Mouse (Mus musculus) intestine, postnatal 0 days (tissue): ENCODE data around the gene Zdhhc3. TPM values are rescaled to one million over a fixed set of nuclear protein-coding genes. Genes with fewer than 3 reads are reported as not detected.

Experiments used
- ATAC-seq: fragments of 200-750 bp; cut with Nextera tagmentation; 2 replicates; pipeline ENCODE4 v1.8.0; 2017; ENCODE audit warnings: mild to moderate bottlenecking, moderate TSS enrichment, moderate library complexity
- H3K27ac ChIP-seq: fragments of 300-500 bp; sonication (generic); 2 replicates; pipeline ENCODE4 v1.5.1; 2014; ENCODE audit warnings: mild to moderate bottlenecking, low read depth, low read length, moderate library complexity
- H3K27me3 ChIP-seq: fragments of 300-500 bp; sonication (generic); replicated peaks from 2 replicates; pipeline ENCODE4 v1.6.1; 2014; ENCODE audit warnings: low read length, mixed read lengths; ENCODE audit not compliant: control insufficient read depth, insufficient read depth
- H3K36me3 ChIP-seq: fragments of 300-500 bp; sonication (generic); 2 replicates; pipeline ENCODE4 v1.6.1; 2014; ENCODE audit warnings: mild to moderate bottlenecking, moderate library complexity; ENCODE audit not compliant: control insufficient read depth, insufficient read depth
- H3K4me1 ChIP-seq: fragments of 300-500 bp; sonication (generic); replicated peaks from 2 replicates; pipeline ENCODE4 v1.6.1; 2014; ENCODE audit warnings: antibody characterized with exemption, low read length, mixed read lengths; ENCODE audit not compliant: control insufficient read depth, insufficient read depth
- H3K4me2 ChIP-seq: fragments of 300-500 bp; sonication (generic); replicated peaks from 2 replicates; pipeline ENCODE4 v1.6.1; 2014; ENCODE audit warnings: low read depth, mild to moderate bottlenecking, moderate library complexity
- H3K4me3 ChIP-seq: fragments of 300-500 bp; sonication (generic); 2 replicates; pipeline ENCODE4 v1.5.1; 2014; ENCODE audit warnings: low read depth, low read length
- H3K9ac ChIP-seq: fragments of 300-500 bp; sonication (generic); 2 replicates; pipeline ENCODE4 v1.6.1; 2014; ENCODE audit warnings: mild to moderate bottlenecking, low read depth, low read length
- H3K9me3 ChIP-seq: fragments of 300-500 bp; sonication (generic); 2 replicates; pipeline ENCODE4 v1.6.1; 2016; ENCODE audit warnings: mixed run types; ENCODE audit not compliant: control insufficient read depth
- CTCF ChIP-seq: sonication (generic); IDR thresholded peaks from 2 replicates; pipeline ENCODE4 v1.5.1; 2016; ENCODE audit warnings: low read depth, mild to moderate bottlenecking, control low read depth, antibody characterized with exemption, moderate library complexity
- WGBS: fragments of 180-500 bp; shearing (Covaris S2); extraction: QIAGEN DNeasy Blood & Tissue Kit; methylation state at CpG from one replicate; pipeline ENCODE4 v1.1.7; 2014; 5-methylcytosine and 5-hydroxymethylcytosine counted together
- polyA plus RNA-seq: library from polyadenylated mRNA; unstranded; fragments of >200 nt; fragmentation: Nextera tagmentation; extraction: Ambion mirVana; gene quantifications from 2 replicates; pipeline ENCODE4 v1.2.1, GENCODE M21; 2015

Zdhhc3 gene
- polyA plus RNA-seq, 1 experiment from 2014 or later: 52.1 TPM

- Histone ChIP-seq H3K4me1 (peaks cover 5% of the 10 kb centered on the region; the same call in 1 of the 2 replicates), H3K9ac (no peak overlapping the region), H3K27ac (peak overlapping the region; percentile 64), H3K4me2 (0 out of 2 replicates have a peak overlapping the region, but pooled peaks have one; percentile 9), H3K36me3 (peaks cover 51% of the 10 kb centered on the region), H3K4me3 (no peak overlapping the region), H3K27me3 (no peaks in the 10 kb centered on the region), H3K9me3 (no peaks in the 10 kb centered on the region)
- peak; percentile 63 for ATAC-seq
- 75% methylated on average over 6 of the region's 6 CpGs for WGBS
- TF ChIP-seq CTCF: peak; percentile 91
Observed at GRCm38 (mm10) chr9:123123571-123124412, 10.8 kb upstream of the Zdhhc3 start.

GRCm38 (mm10) chr9:123123017-123123416, 10.0 kb upstream of the Zdhhc3 start:
- no peak overlapping the region for H3K4me2 ChIP-seq
- no peak overlapping the region for H3K4me3 ChIP-seq
- peaks cover 51% of the 10 kb centered on the region for H3K36me3 ChIP-seq
- no peak for ATAC-seq
- peaks cover 5% of the 10 kb centered on the region; the same call in 1 of the 2 replicates for H3K4me1 ChIP-seq
- WGBS: 77% methylated on average over 3 of the region's 3 CpGs
- H3K9me3 ChIP-seq: no peaks in the 10 kb centered on the region
- H3K27me3 ChIP-seq: no peaks in the 10 kb centered on the region
- H3K9ac ChIP-seq: no peak overlapping the region
- no peak for TF ChIP-seq CTCF
- H3K27ac ChIP-seq: no peak overlapping the region

GRCm38 (mm10) chr9:123115566-123115965, 2.6 kb upstream of the Zdhhc3 start:
- Histone ChIP-seq H3K27ac (no peak overlapping the region), H3K4me1 (0 out of 2 replicates have a peak, but pooled peaks cover 9% of the 10 kb centered on the region), H3K27me3 (no peaks in the 10 kb centered on the region), H3K9me3 (no peaks in the 10 kb centered on the region), H3K9ac (no peak overlapping the region), H3K4me2 (no peak overlapping the region), H3K36me3 (peaks cover 28% of the 10 kb centered on the region), H3K4me3 (no peak overlapping the region)
- WGBS: 96% methylated on average over 1 of the region's 1 CpGs
- ATAC-seq: no peak
- TF ChIP-seq CTCF: no peak

- TF ChIP-seq CTCF: no peak
- Histone ChIP-seq H3K4me1 (0 out of 2 replicates have a peak, but pooled peaks cover 9% of the 10 kb centered on the region), H3K27me3 (no peaks in the 10 kb centered on the region), H3K9ac (peak overlapping the region; percentile 88; the same call in 1 of the 2 replicates), H3K36me3 (peaks cover 13% of the 10 kb centered on the region), H3K27ac (no peak overlapping the region), H3K9me3 (no peaks in the 10 kb centered on the region), H3K4me2 (peak overlapping the region; percentile 87), H3K4me3 (peak overlapping the region; percentile 91)
- ATAC-seq: no peak
- WGBS: 33% methylated on average over 6 of the region's 6 CpGs
Observed at GRCm38 (mm10) chr9:123113931-123114330, 926 bp upstream of the Zdhhc3 start.

GRCm38 (mm10) chr9:123111751-123112221, 1.2 kb downstream of the Zdhhc3 start:
- H3K27me3 ChIP-seq: no peaks in the 10 kb centered on the region
- H3K9ac ChIP-seq: no peak overlapping the region
- H3K27ac ChIP-seq: peak overlapping the region; percentile 67
- 25% methylated on average over 8 of the region's 8 CpGs for WGBS
- peak overlapping the region; percentile 87 for H3K4me2 ChIP-seq
- peak overlapping the region; percentile 91 for H3K4me3 ChIP-seq
- H3K9me3 ChIP-seq: no peaks in the 10 kb centered on the region
- peak; percentile 42 for ATAC-seq
- TF ChIP-seq CTCF: peak; percentile 27; the same call in 1 of the 2 replicates
- H3K4me1 ChIP-seq: 0 out of 2 replicates have a peak, but pooled peaks cover 9% of the 10 kb centered on the region
- H3K36me3 ChIP-seq: peaks cover 4% of the 10 kb centered on the region

- 0 out of 2 replicates have a peak, but pooled peaks cover 9% of the 10 kb centered on the region for H3K4me1 ChIP-seq
- H3K27me3 ChIP-seq: no peaks in the 10 kb centered on the region
- no peak overlapping the region for H3K4me2 ChIP-seq
- H3K9ac ChIP-seq: no peak overlapping the region
- H3K36me3 ChIP-seq: peaks cover 18% of the 10 kb centered on the region
- ATAC-seq: no peak
- H3K27ac ChIP-seq: no peak overlapping the region
- no peak overlapping the region for H3K4me3 ChIP-seq
- H3K9me3 ChIP-seq: no peaks in the 10 kb centered on the region
- TF ChIP-seq CTCF: no peak
- 82% methylated on average over 7 of the region's 7 CpGs for WGBS
Observed at GRCm38 (mm10) chr9:123109188-123109587, 3.8 kb downstream of the Zdhhc3 start.
